Mouse (Mus musculus) spleen, adult 2 months (tissue): Measurements from ENCODE around the gene Gcnt3.

Experiments used
- CTCF ChIP-seq: fragments of 200-500 bp; IDR thresholded peaks from 2 replicates; pipeline ENCODE4 v1.5.1; 2011; ENCODE audit warnings: mild to moderate bottlenecking, inconsistent platforms; ENCODE audit not compliant: insufficient read depth, insufficient read length, insufficient replicate concordance; ENCODE audit errors: extremely low read depth
- POLR2A ChIP-seq: fragments of 200-500 bp; IDR thresholded peaks from 2 replicates; pipeline ENCODE4 v1.6.1; 2011; ENCODE audit warnings: low read depth, low read length, inconsistent platforms

GRCm38 (mm10) chr9:69988706-69989302, 49.1 kb downstream of the Gcnt3 start:
- TF ChIP-seq CTCF (no peak), POLR2A (no peak)
